Mouse (Mus musculus): ENCODE measurements around the gene Gm6034.

- no peak for TF ChIP-seq CTCF (IDR thresholded peaks at IDR 0.05; ENCODE audit: low read depth, low read length)
- no peak for TF ChIP-seq POLR2A (IDR thresholded peaks at IDR 0.05; ENCODE audit: borderline replicate concordance, low read depth, low read length)
These were observed 23.8 kb upstream of the Gm6034 start for GRCm38 (mm10) chr17:36018979-36019378.
